Mouse (Mus musculus): ENCODE measurements around the gene Rab40b.

DNA sequence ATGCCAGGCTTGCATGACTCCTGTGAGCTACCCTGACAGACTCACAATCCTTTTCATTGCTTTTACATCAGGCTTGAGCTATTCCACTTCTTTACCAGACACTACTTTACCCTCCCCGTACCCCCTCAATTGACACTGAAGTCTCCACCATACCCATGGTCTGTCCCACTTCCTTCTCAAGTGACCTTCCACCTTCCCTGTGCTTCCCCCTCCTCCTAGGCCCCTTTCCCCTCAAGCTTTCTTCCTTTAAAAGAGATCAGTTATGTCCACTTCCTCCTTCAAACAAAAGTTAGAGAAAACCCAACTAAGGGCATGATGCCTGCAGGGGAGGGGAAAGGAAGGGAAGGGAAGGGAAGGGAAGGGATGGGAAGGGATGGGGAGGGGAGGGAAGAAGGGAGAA lies 47.8 kb downstream of the Rab40b start:
- no peak for TF ChIP-seq CTCF (conservative IDR thresholded peaks at IDR 0.05 in 1 of 2, IDR thresholded peaks at IDR 0.05 in 1 of 2; ENCODE audit: low read depth in 2 of 2, low read length in 2 of 2)
- no peak for TF ChIP-seq POLR2A (IDR thresholded peaks at IDR 0.05; ENCODE audit: low read depth, low read length)
- no peak for TF ChIP-seq ZC3H11A (IDR thresholded peaks at IDR 0.05; ENCODE audit: low read depth, low read length)
- no peak for TF ChIP-seq EP300 (IDR thresholded peaks at IDR 0.05; ENCODE audit: low read length)
- no peak for TF ChIP-seq CHD1 (IDR thresholded peaks at IDR 0.05; ENCODE audit: low read depth, low read length)
- no peak for TF ChIP-seq CHD2 (IDR thresholded peaks at IDR 0.05; ENCODE audit: low read length)
- TF ChIP-seq KAT2A (IDR thresholded peaks at IDR 0.05; ENCODE audit: insufficient replicate concordance, low read length) = no peak
- no peak for TF ChIP-seq ELF1 (IDR thresholded peaks at IDR 0.05; ENCODE audit: low read depth, low read length)
- no peak for TF ChIP-seq MYC (IDR thresholded peaks at IDR 0.05; ENCODE audit: low read depth, low read length)
- no peak for TF ChIP-seq MAX (IDR thresholded peaks at IDR 0.05; ENCODE audit: low read length)
